Mouse (Mus musculus): ENCODE results near the gene A930002H24Rik. TPM values are rescaled to one million over a fixed set of nuclear protein-coding genes. Genes with fewer than 3 reads are reported as not detected.

The A930002H24Rik gene
- polyA plus RNA-seq, 1 experiment from 2014 or later, result 2.5 TPM

DNA sequence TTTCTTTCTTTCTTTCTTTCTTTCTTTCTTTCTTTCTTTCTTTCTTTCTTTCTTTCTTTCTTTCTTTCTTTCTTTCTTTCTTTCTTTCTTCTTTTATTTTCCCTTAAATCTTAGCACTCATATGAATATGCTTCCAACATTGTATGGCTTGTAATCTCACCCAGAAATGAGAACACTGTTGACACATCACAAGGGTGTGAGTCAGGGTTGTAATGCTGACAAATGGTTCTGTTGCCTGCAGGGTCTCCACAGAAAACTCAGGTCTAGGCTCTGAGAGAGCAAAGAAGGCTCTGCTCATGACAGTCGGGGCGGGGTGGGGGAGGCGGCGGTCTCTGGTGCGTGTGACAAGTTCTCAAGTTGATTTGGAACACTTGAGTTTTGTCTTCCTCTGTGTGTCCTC, 18.7 kb downstream of the A930002H24Rik start:
- H3K4me1 ChIP-seq (ENCODE audit: control insufficient read depth, insufficient read depth, low read length), result no peaks in the 10 kb centered on the region; the same call in 1 of the 2 replicates
- no peak overlapping the region for H3K27ac ChIP-seq (ENCODE audit: low read length)
- 72% methylated on average over 5 of the region's 5 CpGs for WGBS
- ATAC-seq (ENCODE audit: insufficient read depth, low FRiP score), result no peak
- H3K36me3 ChIP-seq (ENCODE audit: control insufficient read depth, insufficient read depth, low read length), result no peaks in the 10 kb centered on the region
- no peak overlapping the region for H3K4me3 ChIP-seq (replicated peaks; ENCODE audit: low read length)
- no peak overlapping the region for H3K4me2 ChIP-seq (ENCODE audit: low read depth, low read length)
- H3K9me3 ChIP-seq (replicated peaks; ENCODE audit: control insufficient read depth, low read length), result no peaks in the 10 kb centered on the region
- no peaks in the 10 kb centered on the region for H3K27me3 ChIP-seq (ENCODE audit: control insufficient read depth, insufficient read depth, low read length)
- H3K9ac ChIP-seq (ENCODE audit: low read length), result no peak overlapping the region

GRCm38 (mm10) chr17:63842226-63842625, 21.4 kb downstream of the A930002H24Rik start:
- Histone ChIP-seq H3K9me3 (replicated peaks; ENCODE audit: control insufficient read depth, low read length) (no peaks in the 10 kb centered on the region), H3K4me2 (ENCODE audit: low read depth, low read length) (no peak overlapping the region), H3K27ac (ENCODE audit: low read length) (no peak overlapping the region), H3K4me3 (replicated peaks; ENCODE audit: low read length) (no peak overlapping the region), H3K27me3 (ENCODE audit: control insufficient read depth, insufficient read depth, low read length) (no peaks in the 10 kb centered on the region), H3K4me1 (ENCODE audit: control insufficient read depth, insufficient read depth, low read length) (no peaks in the 10 kb centered on the region; the same call in 1 of the 2 replicates), H3K36me3 (ENCODE audit: control insufficient read depth, insufficient read depth, low read length) (no peaks in the 10 kb centered on the region), H3K9ac (ENCODE audit: low read length) (no peak overlapping the region)
- ATAC-seq (ENCODE audit: insufficient read depth, low FRiP score), result no peak
- 74% methylated on average over 1 of the region's 1 CpGs for WGBS

- ATAC-seq (ENCODE audit: insufficient read depth, low FRiP score), result no peak
- no peak overlapping the region for H3K9ac ChIP-seq (ENCODE audit: low read length)
- H3K36me3 ChIP-seq (ENCODE audit: control insufficient read depth, insufficient read depth, low read length), result no peaks in the 10 kb centered on the region
- H3K4me2 ChIP-seq (ENCODE audit: low read depth, low read length), result no peak overlapping the region
- no peak overlapping the region for H3K4me3 ChIP-seq (replicated peaks; ENCODE audit: low read length)
- no peaks in the 10 kb centered on the region for H3K27me3 ChIP-seq (ENCODE audit: control insufficient read depth, insufficient read depth, low read length)
- no peak overlapping the region for H3K27ac ChIP-seq (ENCODE audit: low read length)
- no peaks in the 10 kb centered on the region for H3K4me1 ChIP-seq (ENCODE audit: control insufficient read depth, insufficient read depth, low read length)
- WGBS, result 94% methylated on average over 3 of the region's 3 CpGs
- no peaks in the 10 kb centered on the region for H3K9me3 ChIP-seq (replicated peaks; ENCODE audit: control insufficient read depth, low read length)
These were observed 23.8 kb downstream of the A930002H24Rik start for GRCm38 (mm10) chr17:63839636-63840269.

GRCm38 (mm10) chr17:63838144-63838543, 25.4 kb downstream of the A930002H24Rik start:
- WGBS, result 82% methylated on average over 8 of the region's 8 CpGs
- H3K4me1 ChIP-seq (ENCODE audit: control insufficient read depth, insufficient read depth, low read length), result no peaks in the 10 kb centered on the region
- no peak overlapping the region for H3K4me2 ChIP-seq (ENCODE audit: low read depth, low read length)
- no peak overlapping the region for H3K4me3 ChIP-seq (replicated peaks; ENCODE audit: low read length)
- H3K9ac ChIP-seq (ENCODE audit: low read length), result no peak overlapping the region
- H3K9me3 ChIP-seq (replicated peaks; ENCODE audit: control insufficient read depth, low read length), result no peaks in the 10 kb centered on the region
- ATAC-seq (ENCODE audit: insufficient read depth, low FRiP score), result no peak
- no peaks in the 10 kb centered on the region for H3K36me3 ChIP-seq (ENCODE audit: control insufficient read depth, insufficient read depth, low read length)
- H3K27ac ChIP-seq (ENCODE audit: low read length), result no peak overlapping the region
- H3K27me3 ChIP-seq (ENCODE audit: control insufficient read depth, insufficient read depth, low read length), result no peaks in the 10 kb centered on the region

DNA sequence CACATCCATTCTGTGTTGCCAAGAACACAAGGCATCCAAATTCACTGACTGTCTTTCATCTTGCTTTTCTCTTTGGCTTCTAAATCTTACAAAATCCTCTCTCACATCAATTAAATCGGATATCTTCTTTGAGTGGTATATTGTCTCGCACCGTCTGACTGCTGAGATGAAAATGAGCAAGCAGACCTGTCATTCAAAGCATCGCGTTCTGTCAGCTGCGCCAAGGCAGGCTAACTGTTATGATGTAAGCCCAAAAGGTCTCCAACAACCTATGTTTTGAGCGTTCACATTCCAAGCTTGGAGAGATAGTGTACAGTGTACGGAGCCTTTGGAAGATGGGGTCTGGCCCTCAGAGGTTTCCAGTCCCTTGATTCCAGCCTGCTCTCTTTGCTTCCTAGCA, 26.9 kb downstream of the A930002H24Rik start:
- WGBS, result 78% methylated on average over 8 of the region's 8 CpGs
- Histone ChIP-seq H3K4me1 (ENCODE audit: control insufficient read depth, insufficient read depth, low read length) (no peaks in the 10 kb centered on the region), H3K9ac (ENCODE audit: low read length) (no peak overlapping the region), H3K27ac (ENCODE audit: low read length) (no peak overlapping the region), H3K9me3 (replicated peaks; ENCODE audit: control insufficient read depth, low read length) (no peaks in the 10 kb centered on the region), H3K4me3 (replicated peaks; ENCODE audit: low read length) (no peak overlapping the region), H3K4me2 (ENCODE audit: low read depth, low read length) (no peak overlapping the region), H3K36me3 (ENCODE audit: control insufficient read depth, insufficient read depth, low read length) (no peaks in the 10 kb centered on the region), H3K27me3 (ENCODE audit: control insufficient read depth, insufficient read depth, low read length) (no peaks in the 10 kb centered on the region)
- no peak for ATAC-seq (ENCODE audit: insufficient read depth, low FRiP score)

DNA sequence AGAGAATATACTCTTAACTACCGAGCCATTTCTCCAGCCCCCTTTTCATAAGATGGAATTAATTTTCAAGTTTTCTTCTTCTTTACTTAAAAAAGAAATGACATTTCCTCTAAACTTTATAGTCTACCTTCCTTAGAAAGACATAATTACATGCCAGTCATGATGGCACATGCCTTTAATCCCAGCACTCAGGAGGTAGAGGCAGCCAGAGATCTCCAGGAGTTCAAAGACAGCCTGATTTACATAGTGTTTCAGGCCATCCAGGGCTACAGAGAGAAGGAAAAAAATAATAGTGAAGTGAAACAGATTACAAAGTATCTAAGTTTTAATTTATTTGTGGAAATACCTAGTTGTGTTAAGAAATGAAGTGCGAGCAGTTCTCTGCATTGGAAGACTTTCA, 27.4 kb downstream of the A930002H24Rik start:
- no peaks in the 10 kb centered on the region for H3K36me3 ChIP-seq (ENCODE audit: control insufficient read depth, insufficient read depth, low read length)
- no peak for ATAC-seq (ENCODE audit: insufficient read depth, low FRiP score)
- 88% methylated on average over 2 of the region's 2 CpGs for WGBS

GRCm38 (mm10) chr17:63831550-63831949, 32.0 kb downstream of the A930002H24Rik start:
- Histone ChIP-seq H3K4me3 (replicated peaks; ENCODE audit: low read length) (no peak overlapping the region), H3K27me3 (ENCODE audit: control insufficient read depth, insufficient read depth, low read length) (no peaks in the 10 kb centered on the region), H3K4me1 (ENCODE audit: control insufficient read depth, insufficient read depth, low read length) (no peaks in the 10 kb centered on the region), H3K9ac (ENCODE audit: low read length) (no peak overlapping the region), H3K27ac (ENCODE audit: low read length) (no peak overlapping the region), H3K36me3 (ENCODE audit: control insufficient read depth, insufficient read depth, low read length) (no peaks in the 10 kb centered on the region), H3K4me2 (ENCODE audit: low read depth, low read length) (no peak overlapping the region), H3K9me3 (replicated peaks; ENCODE audit: control insufficient read depth, low read length) (no peaks in the 10 kb centered on the region)
- ATAC-seq (ENCODE audit: insufficient read depth, low FRiP score), result no peak
- WGBS, result 76% methylated on average over 4 of the region's 4 CpGs

More for the DNA sequence above, 27.4 kb downstream of the A930002H24Rik start:
- no peaks in the 10 kb centered on the region for H3K4me1 ChIP-seq (ENCODE audit: control insufficient read depth, insufficient read depth, low read length)
- H3K4me3 ChIP-seq (replicated peaks; ENCODE audit: low read length), result no peak overlapping the region
- no peaks in the 10 kb centered on the region for H3K27me3 ChIP-seq (ENCODE audit: control insufficient read depth, insufficient read depth, low read length)
- no peak overlapping the region for H3K4me2 ChIP-seq (ENCODE audit: low read depth, low read length)
- H3K9ac ChIP-seq (ENCODE audit: low read length), result no peak overlapping the region
- H3K9me3 ChIP-seq (replicated peaks; ENCODE audit: control insufficient read depth, low read length), result no peaks in the 10 kb centered on the region
- no peak overlapping the region for H3K27ac ChIP-seq (ENCODE audit: low read length)

GRCm38 (mm10) chr17:63828561-63829332, 34.8 kb downstream of the A930002H24Rik start:
- H3K27me3 ChIP-seq (ENCODE audit: control insufficient read depth, insufficient read depth, low read length), result no peaks in the 10 kb centered on the region
- no peaks in the 10 kb centered on the region for H3K4me1 ChIP-seq (ENCODE audit: control insufficient read depth, insufficient read depth, low read length)
- H3K9me3 ChIP-seq (replicated peaks; ENCODE audit: control insufficient read depth, low read length), result no peaks in the 10 kb centered on the region
- WGBS, result 38% methylated on average over 5 of the region's 5 CpGs
- no peak overlapping the region for H3K9ac ChIP-seq (ENCODE audit: low read length)
- H3K27ac ChIP-seq (ENCODE audit: low read length), result no peak overlapping the region
- no peak for ATAC-seq (ENCODE audit: insufficient read depth, low FRiP score)
- no peak overlapping the region for H3K4me2 ChIP-seq (ENCODE audit: low read depth, low read length)
- H3K4me3 ChIP-seq (replicated peaks; ENCODE audit: low read length), result no peak overlapping the region
- H3K36me3 ChIP-seq (ENCODE audit: control insufficient read depth, insufficient read depth, low read length), result no peaks in the 10 kb centered on the region

GRCm38 (mm10) chr17:63826767-63827166, 36.8 kb downstream of the A930002H24Rik start:
- no peak overlapping the region for H3K9ac ChIP-seq (ENCODE audit: low read length)
- H3K4me3 ChIP-seq (replicated peaks; ENCODE audit: low read length), result no peak overlapping the region
- no peak overlapping the region for H3K4me2 ChIP-seq (ENCODE audit: low read depth, low read length)
- H3K36me3 ChIP-seq (ENCODE audit: control insufficient read depth, insufficient read depth, low read length), result no peaks in the 10 kb centered on the region
- no peaks in the 10 kb centered on the region for H3K9me3 ChIP-seq (replicated peaks; ENCODE audit: control insufficient read depth, low read length)
- H3K27me3 ChIP-seq (ENCODE audit: control insufficient read depth, insufficient read depth, low read length), result no peaks in the 10 kb centered on the region
- H3K4me1 ChIP-seq (ENCODE audit: control insufficient read depth, insufficient read depth, low read length), result no peaks in the 10 kb centered on the region
- WGBS, result 72% methylated on average over 7 of the region's 7 CpGs
- no peak overlapping the region for H3K27ac ChIP-seq (ENCODE audit: low read length)
- ATAC-seq (ENCODE audit: insufficient read depth, low FRiP score), result no peak

Measured in stomach, embryonic 16.5 days (tissue).